Mouse (Mus musculus) c-Kit-negative CD71-positive TER-119-positive erythroid progenitor cells, embryonic 14.5 days (primary cell): ENCODE data around the gene Trpm3.

Experiments used
- DNase-seq: peaks from one replicate; pipeline ENCODE4 v3.0.0-alpha.2; 2013; ENCODE audit warnings: low read depth, low spot score

The Trpm3 gene

DNA sequence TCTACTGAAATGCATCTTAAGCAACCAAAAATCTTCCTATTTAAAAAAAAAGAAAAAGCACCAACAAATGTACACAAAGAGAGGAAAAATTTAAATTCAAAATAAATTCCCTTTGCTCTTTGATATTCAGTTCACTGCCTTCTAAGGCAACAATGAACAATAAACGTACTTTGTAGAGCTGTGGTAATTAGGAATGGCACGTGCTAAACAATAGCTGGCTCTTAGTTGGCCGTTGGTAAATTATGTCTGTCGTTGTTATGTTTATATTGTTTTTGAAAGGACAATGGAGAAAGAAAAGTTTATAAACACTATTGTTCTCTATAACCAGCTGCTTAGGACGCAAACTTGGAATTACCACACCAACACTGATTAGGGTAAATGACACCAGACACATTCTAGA is 782.1 kb downstream of the Trpm3 start:
- DNase-seq, result no peak

DNA sequence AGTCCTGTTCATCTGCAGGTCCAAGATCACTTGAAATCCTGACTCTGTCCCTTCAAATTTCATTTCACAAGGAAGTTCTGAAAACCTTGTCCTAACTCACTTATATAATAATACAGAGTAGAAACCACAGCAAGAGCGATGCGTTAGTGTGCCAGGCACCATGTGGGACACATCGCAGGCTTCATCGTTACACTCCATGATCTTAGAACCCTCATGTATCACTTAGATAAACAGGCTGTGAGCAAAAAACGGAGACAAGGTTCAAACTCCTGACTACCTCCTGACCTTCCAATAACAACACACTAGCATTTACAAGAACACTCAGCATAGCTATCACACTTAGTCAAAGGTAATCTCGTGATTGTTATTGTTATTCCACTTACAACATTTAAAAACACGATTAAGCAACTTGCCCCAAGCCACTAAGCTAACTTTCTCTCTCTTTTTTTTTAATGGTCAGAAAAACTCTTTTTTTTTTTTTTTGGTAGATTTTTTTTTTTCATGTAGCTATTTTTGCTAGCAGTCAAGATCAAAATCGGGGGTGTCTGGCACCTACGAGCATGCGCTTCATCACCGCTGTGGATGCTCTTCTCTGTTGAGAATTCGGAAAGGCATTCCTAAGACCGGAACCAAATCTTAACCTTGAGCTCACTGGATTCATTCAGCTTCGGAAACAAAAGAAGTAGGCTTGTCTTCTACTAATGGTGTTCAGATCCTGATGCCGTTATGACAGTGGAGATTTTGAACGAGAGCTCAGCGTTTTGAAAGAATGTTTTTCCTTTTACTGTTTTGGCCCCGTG is 784.2 kb downstream of the Trpm3 start:
- DNase-seq, result no peak

DNA sequence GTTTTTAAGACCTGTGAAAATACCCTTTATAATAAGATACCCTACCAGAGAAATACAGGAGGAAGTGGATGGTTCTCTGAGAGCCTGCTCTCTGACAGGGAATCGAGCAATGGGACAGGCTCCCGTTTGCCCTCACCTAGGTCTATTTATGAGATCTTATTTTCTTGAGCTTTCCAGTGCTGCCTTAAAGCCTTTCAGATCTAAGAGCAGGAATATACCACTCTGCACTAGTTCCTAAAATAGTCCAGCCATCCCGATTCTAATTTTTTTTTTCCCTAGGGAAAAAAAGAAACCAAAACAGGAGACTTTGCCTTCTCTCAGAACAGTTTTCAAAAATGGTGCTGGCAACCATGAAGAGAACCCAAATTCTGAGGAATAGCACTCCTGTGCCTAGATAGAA is 786.4 kb downstream of the Trpm3 start:
- no peak for DNase-seq

DNA sequence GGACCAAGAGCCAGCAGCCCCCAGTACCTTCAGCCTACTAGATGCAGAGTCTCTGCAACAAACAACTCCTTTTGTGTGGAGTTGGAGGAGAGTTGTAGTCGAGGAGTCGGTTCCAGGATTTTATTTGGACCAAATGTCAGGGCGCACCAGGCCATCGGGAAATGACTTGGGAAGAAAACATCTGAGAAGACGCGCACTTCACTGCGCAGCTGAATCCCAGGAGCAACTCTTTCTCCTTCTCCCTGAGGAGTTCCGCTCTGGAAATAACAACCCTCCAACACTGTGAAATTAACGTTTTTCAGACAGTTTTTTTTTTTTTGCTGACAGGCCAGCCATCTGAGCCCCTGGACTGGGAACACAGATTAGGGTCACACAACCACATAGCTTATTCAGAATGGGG is 787.9 kb downstream of the Trpm3 start:
- no peak for DNase-seq

DNA sequence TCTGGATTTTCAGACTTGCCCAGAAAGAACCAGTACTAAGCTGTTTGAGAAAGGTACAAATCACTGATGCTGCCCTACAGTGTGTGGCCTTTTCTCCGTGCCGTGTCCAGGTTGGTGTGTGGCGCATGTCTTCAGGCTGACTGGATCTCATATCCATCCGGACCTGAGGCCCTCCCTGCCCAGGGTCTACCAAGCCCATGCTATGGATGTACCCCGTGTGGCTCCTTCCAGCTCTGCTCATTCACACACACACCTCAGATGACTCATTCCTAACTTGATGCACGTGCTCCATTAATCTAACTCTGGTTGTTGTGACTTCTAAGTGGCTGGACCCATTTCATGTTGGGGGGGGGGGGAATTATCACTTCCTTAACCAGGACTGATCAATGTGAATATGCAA is 789.5 kb downstream of the Trpm3 start:
- DNase-seq, result no peak

DNA sequence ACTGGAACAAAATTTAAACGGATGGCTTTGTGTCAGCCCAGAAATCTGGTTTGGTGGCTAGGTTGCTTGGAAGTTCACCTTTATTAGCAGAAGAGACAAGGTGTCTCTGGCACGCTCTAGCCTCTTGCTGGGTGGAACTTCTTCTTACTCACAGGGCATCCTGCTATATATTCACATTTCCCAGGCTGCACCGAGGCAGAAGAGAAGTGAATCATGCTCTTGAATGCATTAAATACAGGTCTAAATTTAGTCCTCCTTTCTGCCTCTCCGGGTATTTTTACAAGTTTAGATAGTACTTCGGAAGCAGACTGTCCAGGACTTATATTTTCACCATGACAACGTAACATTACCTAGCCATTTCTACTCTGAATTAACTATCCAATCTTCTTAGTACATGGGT is 790.9 kb downstream of the Trpm3 start:
- DNase-seq, result no peak

DNA sequence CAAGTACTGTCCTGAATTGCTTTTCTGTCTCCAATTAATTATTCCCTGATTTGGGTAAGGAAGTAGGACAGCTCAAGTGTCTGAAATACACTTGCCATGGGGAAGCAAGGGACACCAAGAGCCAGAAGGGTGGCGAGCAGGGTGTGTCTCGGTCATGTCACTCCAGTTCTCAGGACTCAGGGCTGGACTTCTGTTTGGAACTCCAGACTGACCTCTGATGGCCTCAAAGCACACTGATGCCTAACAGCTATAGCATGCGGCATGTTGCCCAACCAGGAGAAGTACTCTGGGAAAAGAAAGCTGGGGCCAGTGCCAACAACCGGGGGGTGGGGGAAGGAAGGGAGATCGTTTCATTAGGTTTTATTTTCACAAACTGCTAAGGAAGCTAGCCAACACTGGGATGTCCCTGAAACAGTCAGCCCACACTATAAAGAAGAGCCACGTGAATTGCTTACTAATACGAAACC is 791.6 kb downstream of the Trpm3 start:
- DNase-seq, result no peak

DNA sequence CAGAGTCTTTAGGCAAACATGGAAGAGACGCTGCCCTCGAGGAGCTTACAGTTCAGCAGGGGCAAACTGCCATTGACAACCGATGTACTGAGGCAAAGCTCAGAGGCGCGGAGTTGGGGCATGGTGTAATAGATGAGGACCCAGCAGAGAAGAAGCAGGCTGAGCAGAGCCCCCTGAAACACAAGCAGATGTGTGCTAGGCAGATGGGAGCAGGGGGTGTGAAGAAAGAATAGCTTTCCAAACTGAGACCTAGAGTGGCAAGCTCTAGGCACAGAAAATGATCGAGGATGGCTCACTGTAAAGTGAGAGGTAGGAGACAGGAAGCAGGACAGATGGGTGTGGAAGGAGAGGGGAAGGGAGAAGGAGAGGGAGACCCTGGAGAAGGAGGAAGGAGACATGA is 792.2 kb downstream of the Trpm3 start:
- DNase-seq, result no peak

DNA sequence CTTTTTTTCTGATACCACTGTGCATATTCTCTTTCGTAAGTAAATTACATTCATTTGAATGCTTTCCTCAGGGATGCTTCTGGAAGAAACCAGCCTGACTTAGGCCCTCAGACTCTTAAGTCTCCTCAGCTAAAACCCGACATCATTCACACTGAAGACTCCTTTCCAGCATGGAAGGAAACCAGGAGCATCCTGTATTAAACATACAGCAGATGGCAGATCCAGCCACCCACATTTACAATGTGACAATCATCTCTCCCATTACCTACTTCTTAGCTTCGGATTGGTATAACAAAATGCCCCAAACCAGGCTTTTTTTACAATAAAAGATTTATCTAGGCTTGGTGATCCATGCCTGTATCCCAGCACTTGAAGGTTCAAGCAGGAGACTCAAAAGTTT is 796.2 kb downstream of the Trpm3 start:
- no peak for DNase-seq

DNA sequence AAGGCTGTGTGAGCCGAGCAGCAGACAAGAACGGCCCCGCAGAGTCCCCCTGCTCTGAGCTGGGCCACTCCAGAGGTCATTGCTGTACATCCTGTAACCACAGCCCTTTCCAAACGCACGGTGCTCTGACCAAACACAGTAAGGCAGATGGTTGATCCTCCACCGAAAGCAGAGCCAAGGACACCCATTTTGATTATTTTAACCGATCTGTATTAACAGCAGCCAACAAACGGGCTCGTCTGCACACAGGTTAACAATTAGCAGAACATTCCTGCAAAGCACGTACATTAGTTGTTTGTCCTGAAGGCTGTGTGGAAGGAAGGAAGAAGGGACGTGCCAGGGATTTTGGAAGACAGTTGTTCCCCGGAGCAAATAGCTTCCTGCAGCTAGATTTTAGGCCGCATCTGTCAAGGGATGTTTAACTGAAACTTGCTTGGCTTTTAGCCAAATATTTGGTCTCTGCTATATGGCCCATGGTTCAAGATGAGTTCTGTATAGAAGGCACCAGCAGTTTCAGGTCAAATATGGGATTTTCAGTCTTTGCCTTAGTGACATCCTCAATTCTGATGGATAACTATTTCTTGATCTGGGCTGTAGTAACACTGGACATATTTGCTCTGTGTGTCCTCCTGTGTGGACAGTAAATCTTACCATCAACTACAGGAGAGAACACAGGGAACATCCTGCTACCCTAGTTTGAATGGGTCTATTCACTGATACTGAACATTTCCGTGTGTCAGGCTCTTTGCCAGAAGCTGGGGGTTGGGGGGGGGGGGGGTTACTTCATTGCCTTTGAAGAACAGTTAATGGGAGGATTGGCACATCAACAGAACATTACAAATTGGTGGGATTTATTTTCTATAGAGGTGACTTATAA is 800.2 kb downstream of the Trpm3 start:
- DNase-seq, result no peak

DNA sequence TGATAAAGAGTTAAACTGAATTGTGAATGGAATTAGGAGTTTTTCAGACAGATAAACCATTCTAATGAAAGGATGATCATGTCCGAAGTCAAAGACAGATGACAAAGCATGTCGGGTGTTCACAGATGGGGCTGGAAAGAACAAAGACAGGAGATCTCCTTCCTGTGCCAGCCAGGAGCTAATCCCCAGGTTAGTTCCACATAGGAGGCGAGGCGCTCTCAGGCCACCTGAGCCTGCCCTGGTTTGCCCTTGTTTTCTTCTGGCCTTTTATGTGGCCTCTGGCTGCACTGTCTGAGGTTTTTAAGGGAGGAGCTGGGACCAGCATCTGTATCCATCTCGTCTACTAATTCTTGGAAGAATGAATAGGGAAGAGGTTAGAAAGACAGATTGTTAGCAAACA is 801.0 kb downstream of the Trpm3 start:
- DNase-seq, result no peak

DNA sequence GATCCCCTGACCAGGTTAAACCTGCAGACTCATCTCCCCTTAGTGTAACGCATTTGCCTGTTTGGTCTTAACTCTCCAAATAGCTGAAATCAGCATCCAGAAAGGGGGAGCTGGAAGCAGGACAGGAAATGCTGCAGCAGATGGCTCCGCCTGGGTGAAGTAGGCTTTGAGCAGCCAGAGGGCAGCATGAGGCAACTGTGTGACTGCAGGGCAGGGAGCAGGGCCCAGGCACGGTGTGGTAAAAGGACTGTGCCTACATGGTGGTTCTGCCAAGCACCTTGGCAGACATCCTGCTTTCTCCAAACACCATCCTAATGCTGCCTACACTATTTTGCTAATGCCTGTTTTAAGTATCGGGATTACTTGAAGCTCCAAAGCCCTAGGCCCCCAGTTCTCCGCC is 801.6 kb downstream of the Trpm3 start:
- no peak for DNase-seq

DNA sequence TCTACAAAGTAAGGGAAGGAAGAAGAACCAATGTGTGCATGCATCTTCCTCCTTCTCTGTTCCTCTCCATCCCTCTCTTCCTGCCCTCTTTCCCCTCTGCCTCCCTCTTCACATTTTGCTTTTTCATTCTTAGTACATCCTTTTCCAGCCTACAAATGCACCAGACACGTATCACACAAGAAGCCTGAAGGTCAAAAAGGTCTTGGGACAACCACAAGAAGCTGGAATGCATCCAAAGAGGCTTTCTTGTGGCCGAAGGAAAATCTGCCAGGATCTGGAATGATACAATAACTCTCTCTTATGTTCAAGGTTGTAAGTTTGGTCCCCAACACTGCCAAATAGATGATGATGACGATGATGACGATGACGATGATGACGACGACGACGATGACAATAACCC is 802.1 kb downstream of the Trpm3 start:
- DNase-seq, result no peak

DNA sequence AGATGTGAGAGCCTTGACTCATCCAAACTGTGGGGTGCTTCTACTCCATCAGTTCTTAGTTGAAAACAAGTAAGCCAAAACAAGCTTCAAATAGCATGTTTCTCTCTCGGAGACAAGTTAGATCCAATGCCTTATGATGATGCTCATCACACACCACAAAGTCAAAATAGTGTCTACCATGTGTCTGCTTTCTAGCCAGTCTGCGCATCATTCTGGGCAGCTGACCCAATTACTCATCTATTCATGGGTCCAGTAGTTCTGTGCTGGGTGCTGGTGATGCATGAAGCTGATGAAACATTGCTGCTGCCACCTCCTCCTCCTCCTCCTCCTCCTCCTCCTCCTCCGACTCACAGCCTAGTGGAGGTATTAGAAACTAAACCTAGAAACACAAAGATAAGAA is 813.6 kb downstream of the Trpm3 start:
- no peak for DNase-seq

DNA sequence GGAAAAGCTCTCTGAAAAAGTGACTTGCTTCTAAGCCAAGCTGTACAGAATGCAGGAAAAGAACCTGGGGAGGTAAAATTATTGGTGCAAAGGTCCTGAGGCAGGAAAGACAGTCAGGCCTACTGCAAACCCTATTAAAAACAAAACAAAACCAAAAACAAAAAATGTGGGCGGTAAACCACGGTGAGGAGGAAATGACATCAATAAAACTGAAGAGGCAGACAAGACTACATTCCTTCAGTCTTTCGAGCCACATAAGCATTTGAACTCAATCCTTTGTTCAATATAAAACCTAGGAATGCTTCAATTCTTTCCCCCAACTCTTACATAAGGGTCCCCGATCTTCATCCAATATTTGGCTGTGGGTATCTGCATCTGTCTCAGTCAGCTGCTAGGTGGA is 814.3 kb downstream of the Trpm3 start:
- DNase-seq, result no peak

DNA sequence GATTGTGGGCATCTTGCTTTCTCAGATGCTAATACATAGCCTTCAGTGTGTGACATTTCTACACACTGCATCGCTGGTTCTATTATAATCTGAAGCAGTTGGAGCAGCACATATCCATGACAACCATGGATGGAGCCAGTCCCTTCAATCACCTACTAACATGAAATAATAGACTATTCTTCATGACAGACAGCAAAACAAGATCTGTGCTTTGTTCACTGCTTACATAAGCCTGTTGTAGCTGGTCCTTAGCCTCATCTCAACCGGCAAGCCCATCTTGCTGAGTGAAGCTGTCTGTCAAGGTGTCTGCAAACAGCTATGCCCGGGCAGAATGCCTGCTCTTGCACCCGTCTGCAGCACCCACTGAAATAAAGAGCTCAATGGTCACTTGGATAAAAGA is 819.6 kb downstream of the Trpm3 start:
- DNase-seq, result no peak

DNA sequence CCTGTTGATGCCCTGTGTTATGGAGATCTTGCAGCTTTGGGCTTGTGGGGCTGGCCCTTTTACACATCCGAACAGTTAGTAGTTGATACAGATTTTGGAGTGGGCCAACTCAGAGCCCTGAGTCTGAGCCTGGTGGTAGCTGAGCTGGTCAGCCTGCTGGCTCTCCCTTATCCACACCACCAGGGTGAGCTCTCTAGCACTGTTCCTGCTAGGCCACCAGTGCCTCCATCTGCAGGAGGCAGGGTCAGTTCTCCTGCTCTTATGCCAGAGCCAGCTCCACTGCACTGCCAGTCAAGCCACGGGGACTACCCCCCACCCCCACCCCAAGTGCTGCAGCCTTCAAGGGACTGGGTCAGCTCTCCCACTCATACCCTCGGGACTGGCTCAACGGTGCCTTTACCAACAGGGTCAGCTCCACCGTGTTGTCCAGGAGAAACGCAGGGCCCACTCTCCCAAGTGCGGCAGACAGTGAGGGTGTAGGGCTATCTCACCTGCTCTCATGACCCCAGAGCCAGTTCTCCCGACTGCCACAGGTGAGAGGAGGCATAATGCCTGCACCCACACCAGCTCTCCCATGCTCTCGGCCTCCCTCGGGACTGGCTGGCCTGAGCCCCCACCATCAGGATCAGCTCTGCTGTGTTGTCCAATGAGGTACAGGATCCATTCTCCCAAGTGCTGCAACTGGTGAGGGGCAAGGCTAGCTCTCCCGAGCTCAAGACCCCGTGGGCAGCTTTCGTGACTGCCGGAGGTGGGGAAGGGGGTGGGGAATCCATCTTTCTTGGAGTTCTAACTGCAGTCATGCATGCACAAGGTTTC is 821.8 kb downstream of the Trpm3 start:
- DNase-seq, result no peak

DNA sequence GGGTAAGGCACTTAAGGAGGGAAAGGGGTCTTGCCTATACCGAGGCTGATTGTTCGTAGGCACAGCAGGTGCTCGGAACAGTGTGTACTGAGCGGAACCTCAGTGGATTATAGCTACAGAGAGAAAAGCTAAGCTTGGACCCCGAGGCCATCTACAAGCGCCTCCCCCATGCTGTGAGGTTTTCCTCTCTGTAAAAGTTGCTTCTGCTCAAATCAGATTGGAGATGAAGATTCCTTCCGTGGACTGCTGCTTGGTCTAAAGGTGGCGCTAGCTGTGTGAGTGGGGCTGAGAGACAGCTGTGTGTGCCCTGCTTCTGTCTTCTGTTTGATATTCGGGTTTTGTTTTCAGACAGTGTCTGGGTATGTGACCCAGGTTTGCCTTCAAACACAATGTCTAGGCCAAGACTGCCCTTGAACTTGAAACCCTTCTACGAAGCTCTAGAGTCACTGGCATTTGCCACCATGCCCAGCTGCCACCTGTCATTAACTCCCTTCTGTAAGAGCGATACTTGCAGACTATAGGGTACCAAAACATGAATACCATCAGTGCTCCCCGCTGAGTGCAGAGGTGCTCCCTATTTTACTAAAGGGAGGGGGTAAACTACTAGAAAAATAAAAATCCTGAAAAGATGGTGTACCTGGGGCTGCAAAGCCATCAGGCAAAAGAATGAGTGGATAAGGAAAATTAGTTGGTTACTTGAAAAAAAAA is 823.3 kb downstream of the Trpm3 start:
- no peak for DNase-seq

DNA sequence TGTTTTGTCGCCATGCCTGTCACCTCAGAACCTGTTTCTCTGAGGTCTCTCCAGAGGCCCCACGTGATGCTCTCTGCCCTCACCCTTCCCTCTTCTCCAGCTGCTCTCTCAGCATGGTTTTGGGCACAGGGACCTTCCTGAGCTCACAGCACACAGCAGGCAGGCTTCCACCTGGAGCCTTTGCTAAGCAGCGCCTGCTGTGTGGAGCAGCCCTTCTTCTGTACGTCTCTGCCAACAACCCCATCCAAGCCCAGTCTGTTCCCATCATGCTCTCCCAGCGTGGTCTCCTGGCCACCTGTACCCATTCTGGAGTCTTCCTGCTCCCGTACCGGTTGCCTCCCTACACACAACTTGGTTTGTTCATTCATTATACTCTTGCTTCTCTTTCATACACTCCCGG is 823.9 kb downstream of the Trpm3 start:
- no peak for DNase-seq

DNA sequence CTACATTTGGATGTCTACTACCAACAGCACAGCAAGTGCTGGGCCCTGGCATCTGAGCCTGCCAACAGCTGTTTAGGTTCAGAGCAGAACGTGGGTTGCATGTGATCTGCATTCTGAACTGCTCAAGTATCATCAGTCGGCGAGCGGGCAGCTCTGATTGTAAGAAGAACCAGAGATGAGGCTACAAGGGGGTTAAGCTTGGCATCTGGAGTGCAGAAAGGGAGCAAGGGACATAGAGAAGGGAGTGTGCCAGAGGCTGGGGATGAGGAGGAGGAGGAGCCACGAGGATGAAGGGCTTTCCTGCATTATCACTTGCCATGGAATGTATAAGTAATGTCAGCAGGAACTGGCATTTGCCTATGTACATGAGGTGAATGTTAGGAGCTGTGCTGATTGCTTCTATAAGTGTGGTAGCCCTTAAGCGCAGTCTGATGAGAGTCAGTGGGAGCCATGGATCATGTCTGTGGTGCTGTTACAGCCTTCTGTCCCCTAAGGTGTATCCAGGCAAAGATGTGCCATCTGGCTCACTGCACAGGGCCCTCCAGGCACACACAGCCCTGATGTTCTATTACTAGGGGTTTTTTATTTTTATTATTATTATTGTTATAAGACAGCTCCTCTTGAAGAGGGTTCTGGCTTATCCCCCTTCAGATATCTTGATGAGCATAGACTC is 825.0 kb downstream of the Trpm3 start:
- DNase-seq, result no peak

DNA sequence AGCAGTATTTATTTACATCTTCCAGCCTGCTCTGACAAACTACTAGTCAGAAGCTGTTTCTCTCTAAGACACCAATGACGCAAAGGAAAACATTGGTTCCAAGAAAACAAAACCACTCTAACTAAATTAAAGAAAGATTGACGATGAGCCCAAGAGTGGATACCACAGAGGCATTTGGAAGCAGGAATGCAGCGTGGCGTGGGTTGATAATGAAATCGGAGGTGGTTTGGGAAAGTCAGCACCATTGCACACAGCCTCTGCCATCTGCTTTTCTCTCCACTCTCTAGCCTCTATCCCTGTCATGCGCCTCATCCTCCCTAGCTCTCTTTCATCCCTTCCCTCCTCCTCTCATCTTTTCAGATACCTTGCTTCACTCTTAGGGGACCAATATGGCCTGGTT is 826.6 kb downstream of the Trpm3 start:
- DNase-seq, result no peak
